Mouse (Mus musculus) embryonic fibroblast, embryonic 13.5 days (primary cell): ENCODE data around the gene Espnl.

Source experiments
- CTCF ChIP-seq: IDR thresholded peaks from 2 replicates; pipeline ENCODE4 v1.5.1; 2011; ENCODE audit warnings: mild to moderate bottlenecking, control low read depth, low read length, moderate library complexity, borderline replicate concordance; ENCODE audit not compliant: insufficient read depth
- POLR2A ChIP-seq: IDR thresholded peaks from 2 replicates; pipeline ENCODE4 v1.6.1; 2011; ENCODE audit warnings: low read depth, mild to moderate bottlenecking, control low read depth, low read length, moderate library complexity

DNA sequence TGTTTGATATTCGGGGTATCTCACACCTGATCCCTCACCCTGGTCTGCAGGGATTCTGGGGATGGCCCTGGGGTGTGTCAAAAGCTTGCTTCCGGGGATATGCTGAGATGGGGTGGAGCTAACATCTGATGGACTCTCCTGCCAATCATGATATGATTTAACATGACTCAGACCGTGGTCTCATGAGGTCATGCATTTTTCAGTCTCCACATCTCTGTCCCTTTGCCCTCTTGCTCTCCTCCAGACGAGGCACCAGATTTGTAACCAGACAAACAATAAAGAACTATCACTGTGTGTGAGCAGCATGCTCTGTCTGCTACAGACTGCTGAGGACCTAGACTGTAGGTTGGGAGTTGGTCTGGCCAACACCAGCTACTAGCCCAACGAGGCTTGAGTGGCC is 40.2 kb downstream of the Espnl start:
- no peak for TF ChIP-seq POLR2A
- no peak for TF ChIP-seq CTCF
